Mouse (Mus musculus): ENCODE measurements around the gene Snx15. TPM values are rescaled to one million over a fixed set of nuclear protein-coding genes. Genes with fewer than 3 reads are reported as not detected.

Gene Snx15
- polyA plus RNA-seq, 1 experiment, result 18.5 TPM

- H3K79me2 ChIP-seq (ENCODE audit: control insufficient read depth, insufficient read depth), result no peaks in the 10 kb centered on the region
- H3K4me2 ChIP-seq (ENCODE audit: low read depth), result no peak overlapping the region
- TF ChIP-seq CEBPB (IDR thresholded peaks at IDR 0.05; ENCODE audit: insufficient read depth, poor library complexity, severe bottlenecking) (no peak), POLR2AphosphoS2 (IDR thresholded peaks at IDR 0.05; ENCODE audit: insufficient read length, low read depth) (no peak), USF1 (IDR thresholded peaks at IDR 0.05; ENCODE audit: low read depth) (no peak), REST (IDR thresholded peaks at IDR 0.05; ENCODE audit: insufficient read depth, insufficient read length) (no peak), MYOD1 (IDR thresholded peaks at IDR 0.05; ENCODE audit: control insufficient read depth in 1 of 3, insufficient read length in 2 of 3, low read depth in 2 of 3) (no peak), POLR2A (IDR thresholded peaks at IDR 0.05; ENCODE audit: insufficient read length, low read depth) (no peak), MYOG (IDR thresholded peaks at IDR 0.05; ENCODE audit: control insufficient read depth in 1 of 3, insufficient read depth in 1 of 3, insufficient read length in 2 of 3, low read depth in 2 of 3) (no peak), TCF12 (IDR thresholded peaks at IDR 0.05; ENCODE audit: insufficient read depth, poor library complexity, severe bottlenecking) (no peak)
- H3K27me3 ChIP-seq (ENCODE audit: control insufficient read depth, insufficient read depth, insufficient read length), result no peaks in the 10 kb centered on the region
- H3K36me3 ChIP-seq (ENCODE audit: control insufficient read depth, insufficient read depth), result peaks cover 4% of the 10 kb centered on the region
- no peak overlapping the region for H3ac ChIP-seq (ENCODE audit: control insufficient read depth, insufficient read length)
- no peak overlapping the region for H3K4me3 ChIP-seq
Measured at GRCm38 (mm10) chr19:6123330-6123729, 4.8 kb downstream of the Snx15 start.

DNA sequence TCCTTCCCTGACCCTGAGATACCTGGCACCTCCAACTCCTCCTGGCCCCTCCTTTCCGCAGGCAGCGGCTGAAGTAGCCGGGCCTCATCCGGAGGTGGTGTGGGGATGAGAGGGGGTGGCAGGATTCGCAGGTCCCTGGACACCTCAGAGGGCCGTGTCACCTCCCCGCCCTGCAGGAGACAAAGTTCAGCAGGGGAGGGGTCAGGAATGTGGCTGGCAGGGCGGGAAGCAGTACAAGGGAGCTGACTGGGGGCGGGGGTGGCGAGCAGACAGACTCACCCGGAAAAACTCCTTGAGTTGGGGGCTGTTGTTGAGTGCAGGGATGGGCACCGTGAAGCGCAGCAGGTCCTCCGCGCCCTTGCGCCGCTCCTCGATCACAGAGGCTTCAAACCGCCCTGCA lies 6.3 kb downstream of the Snx15 start:
- Histone ChIP-seq H3K27me3 (ENCODE audit: control insufficient read depth, insufficient read depth, insufficient read length) (no peaks in the 10 kb centered on the region), H3K79me2 (ENCODE audit: control insufficient read depth, insufficient read depth) (peaks cover 10% of the 10 kb centered on the region), H3ac (ENCODE audit: control insufficient read depth, insufficient read length) (no peak overlapping the region), H3K36me3 (ENCODE audit: control insufficient read depth, insufficient read depth) (peaks cover 4% of the 10 kb centered on the region), H3K4me2 (ENCODE audit: low read depth) (no peak overlapping the region), H3K4me3 (no peak overlapping the region)
- TF ChIP-seq POLR2A (IDR thresholded peaks at IDR 0.05; ENCODE audit: insufficient read length, low read depth) (no peak), E2F4 (IDR thresholded peaks at IDR 0.05; ENCODE audit: insufficient read depth) (no peak), USF1 (IDR thresholded peaks at IDR 0.05; ENCODE audit: low read depth) (no peak), SRF (IDR thresholded peaks at IDR 0.05; ENCODE audit: control insufficient read depth, insufficient read length, low read depth) (no peak), CEBPB (IDR thresholded peaks at IDR 0.05; ENCODE audit: insufficient read depth, poor library complexity, severe bottlenecking) (no peak), TCF12 (IDR thresholded peaks at IDR 0.05; ENCODE audit: insufficient read depth, poor library complexity, severe bottlenecking) (no peak), MAX (IDR thresholded peaks at IDR 0.05; ENCODE audit: low read depth) (no peak)

- H3K4me2 ChIP-seq (ENCODE audit: low read depth), result peak overlapping the region; percentile 89
- H3K36me3 ChIP-seq (ENCODE audit: control insufficient read depth, insufficient read depth), result peaks cover 11% of the 10 kb centered on the region
- TF ChIP-seq TCF12 (IDR thresholded peaks at IDR 0.05; ENCODE audit: insufficient read depth, poor library complexity, severe bottlenecking) (no peak), MYOD1 (IDR thresholded peaks at IDR 0.05; ENCODE audit: control insufficient read depth in 1 of 3, insufficient read length in 2 of 3, low read depth in 2 of 3) (no peak), CEBPB (IDR thresholded peaks at IDR 0.05; ENCODE audit: insufficient read depth, poor library complexity, severe bottlenecking) (no peak), E2F4 (IDR thresholded peaks at IDR 0.05; ENCODE audit: insufficient read depth) (no peak), TCF3 (IDR thresholded peaks at IDR 0.05; ENCODE audit: insufficient read length, low read depth) (no peak), USF1 (IDR thresholded peaks at IDR 0.05; ENCODE audit: low read depth) (no peak), REST (IDR thresholded peaks at IDR 0.05; ENCODE audit: insufficient read depth, insufficient read length) (no peak), MYOG (IDR thresholded peaks at IDR 0.05; ENCODE audit: control insufficient read depth in 1 of 3, insufficient read depth in 1 of 3, insufficient read length in 2 of 3, low read depth in 2 of 3) (no peak), POLR2A (IDR thresholded peaks at IDR 0.05; ENCODE audit: insufficient read length, low read depth) (no peak)
- H3K79me2 ChIP-seq (ENCODE audit: control insufficient read depth, insufficient read depth), result peaks cover 14% of the 10 kb centered on the region
- H3K27me3 ChIP-seq (ENCODE audit: control insufficient read depth, insufficient read depth, insufficient read length), result no peaks in the 10 kb centered on the region
- peak overlapping the region; percentile 87 for H3ac ChIP-seq (ENCODE audit: control insufficient read depth, insufficient read length)
- H3K4me3 ChIP-seq, result peak overlapping the region; percentile 53
Measured at GRCm38 (mm10) chr19:6118677-6119185, 9.4 kb downstream of the Snx15 start.

- Histone ChIP-seq H3K4me3 (peak within 1 kb of the TSS; percentile 53), H3ac (ENCODE audit: control insufficient read depth, insufficient read length) (peak within 1 kb of the TSS; percentile 87), H3K36me3 (ENCODE audit: control insufficient read depth, insufficient read depth) (peaks cover 11% of the 10 kb centered on the region), H3K27me3 (ENCODE audit: control insufficient read depth, insufficient read depth, insufficient read length) (no peaks in the 10 kb centered on the region), H3K79me2 (ENCODE audit: control insufficient read depth, insufficient read depth) (peaks cover 14% of the 10 kb centered on the region), H3K4me2 (ENCODE audit: low read depth) (peak within 1 kb of the TSS; percentile 89)
- TF ChIP-seq MYOG (IDR thresholded peaks at IDR 0.05; ENCODE audit: control insufficient read depth in 1 of 3, insufficient read depth in 1 of 3, insufficient read length in 2 of 3, low read depth in 2 of 3), result peak in 2 of 3 experiments; percentile 15 to 34
- peak in 2 of 3 experiments; percentile 4 to 48 for TF ChIP-seq MYOD1 (IDR thresholded peaks at IDR 0.05; ENCODE audit: control insufficient read depth in 1 of 3, insufficient read length in 2 of 3, low read depth in 2 of 3)
- TF ChIP-seq POLR2A (IDR thresholded peaks at IDR 0.05; ENCODE audit: insufficient read length, low read depth), result peak; percentile 76
- peak; percentile 89 for TF ChIP-seq E2F4 (IDR thresholded peaks at IDR 0.05; ENCODE audit: insufficient read depth)
- TF ChIP-seq POLR2AphosphoS2 (IDR thresholded peaks at IDR 0.05; ENCODE audit: insufficient read length, low read depth), result peak; percentile 81
- TF ChIP-seq SRF (IDR thresholded peaks at IDR 0.05; ENCODE audit: control insufficient read depth, insufficient read length, low read depth), result peak; percentile 17
- TF ChIP-seq USF1 (IDR thresholded peaks at IDR 0.05; ENCODE audit: low read depth), result no peak
- no peak for TF ChIP-seq CEBPB (IDR thresholded peaks at IDR 0.05; ENCODE audit: insufficient read depth, poor library complexity, severe bottlenecking)
Measured at GRCm38 (mm10) chr19:6117986-6118676, 10.0 kb downstream of the Snx15 start, which contains the start of gene Sac3d1. TSS of gene Sac3d1 (minus strand) at chr19:6118650.
